Mouse (Mus musculus) layer of hippocampus, adult 2 months (tissue): ENCODE results near the gene Dkk3. TPM values are rescaled to one million over a fixed set of nuclear protein-coding genes. Genes with fewer than 3 reads are reported as not detected.

Experiments used
- DNase-seq, 2 experiments: peaks; one replicate each; pipeline ENCODE4 v3.0.0; 2022; ENCODE audit warnings: low spot score in 2 of 2
- H3K27ac ChIP-seq: fragments of 200-600 bp; 2 replicates; pipeline ENCODE4 v1.8.1; 2022
- H3K4me3 ChIP-seq: fragments of 200-600 bp; 2 replicates; pipeline ENCODE4 v1.8.1; 2022; ENCODE audit warnings: mild to moderate bottlenecking
- CTCF ChIP-seq: fragments of 200-600 bp; conservative IDR thresholded peaks from 2 replicates; pipeline ENCODE4 v1.8.1; 2022; ENCODE audit warnings: antibody characterized with exemption, mild to moderate bottlenecking, moderate library complexity
- long read RNA-seq, 2 experiments: library from polyadenylated mRNA; stranded (forward); transcript quantifications; one replicate each; pipeline ENCODE4 v2.0.0; 2021; ENCODE audit warnings: borderline mapping rate in 2 of 2
- total RNA-seq, 2 experiments: library from RNA; stranded (reverse); gene quantifications; 2 replicates each; pipeline ENCODE4 v1.2.3; 2021

The Dkk3 gene
- total RNA-seq, result 100 to 1,000 TPM; 253 to 270 TPM
- long read RNA-seq, experiment 1, transcript Dkk3-201 (8 exons, 3,359 nt), result major isoform, 114 of 570 reads
- long read RNA-seq, experiment 1, partial matches to known transcripts, result 136 of 570 reads
- long read RNA-seq, experiment 1, other reads (novel, unspliced or antisense), result 320 of 570 reads
- long read RNA-seq, experiment 2, transcript Dkk3-201 (8 exons, 3,359 nt), result major isoform, 166 of 829 reads
- long read RNA-seq, experiment 2, partial matches to known transcripts, result 155 of 829 reads
- long read RNA-seq, experiment 2, other reads (novel, unspliced or antisense), result 508 of 829 reads

DNA sequence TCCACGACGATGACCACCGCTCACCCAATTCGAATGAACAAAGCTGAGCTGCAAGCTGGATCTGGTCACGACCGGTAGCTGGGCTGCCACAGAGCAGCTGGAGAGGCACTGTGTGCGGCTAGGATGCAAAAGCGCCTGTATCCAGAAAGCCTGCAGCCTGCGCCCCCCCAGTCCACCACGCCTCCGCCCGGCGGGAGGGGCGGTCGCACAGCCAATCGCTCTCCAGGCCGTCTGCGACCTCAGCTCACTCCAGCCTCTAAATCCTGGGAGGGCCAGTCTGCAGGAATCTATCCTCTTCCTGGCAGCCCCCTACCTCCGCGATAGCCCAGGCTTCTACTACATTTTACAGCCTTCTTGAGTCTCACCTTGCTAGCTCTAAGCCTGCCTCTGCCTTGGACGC lies at the start of gene Dkk3:
Gene Dkk3 (minus strand): TSS at position 116 of the 400 bp plus-strand sequence.
- peak within 1 kb of the TSS; percentile 87 for H3K27ac ChIP-seq
- H3K4me3 ChIP-seq, result peak within 1 kb of the TSS; percentile 54
- no peak for TF ChIP-seq CTCF
- no peak for DNase-seq

DNA sequence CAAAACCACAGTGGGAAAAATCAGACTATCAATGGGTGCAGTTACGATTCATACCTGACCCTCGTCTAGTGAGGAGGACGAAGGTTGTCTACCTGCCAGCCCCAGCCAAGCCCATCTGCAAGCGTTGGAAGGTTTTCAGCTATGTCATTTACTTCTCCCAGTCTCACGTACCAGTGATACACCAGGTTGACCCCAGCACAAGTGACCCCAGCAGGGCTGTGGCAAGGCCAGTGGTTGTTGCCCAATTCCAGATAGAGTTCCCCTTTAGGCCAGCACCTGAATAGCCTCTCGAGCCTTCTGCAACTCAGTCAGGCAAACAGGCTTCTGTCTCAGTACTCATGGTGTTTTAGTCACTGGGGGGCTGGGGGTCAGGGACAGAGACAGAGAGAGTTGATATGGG lies 48.9 kb upstream of the Dkk3 start:
- TF ChIP-seq CTCF, result no peak
- no peak for DNase-seq
- no peak overlapping the region for H3K4me3 ChIP-seq

DNA sequence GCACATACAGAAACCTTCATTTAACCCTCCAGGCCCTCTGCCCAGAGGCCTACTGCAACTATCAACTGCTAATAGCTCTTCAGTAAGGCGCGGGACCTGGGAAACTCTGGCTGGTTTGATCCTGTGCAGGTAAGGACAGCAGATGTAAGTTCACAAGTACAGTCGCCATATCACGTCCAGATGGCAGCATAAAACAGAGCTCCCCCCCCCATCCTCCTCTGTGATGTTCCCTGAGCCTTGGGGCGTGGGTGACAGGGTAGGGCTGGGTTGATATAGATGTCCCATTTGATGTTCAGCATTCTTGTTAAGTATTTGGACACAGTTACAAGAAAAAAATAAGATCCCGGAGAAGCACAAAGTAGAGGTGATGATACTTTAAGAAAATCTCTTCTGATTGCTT lies 46.7 kb upstream of the Dkk3 start:
- Histone ChIP-seq H3K4me3 (no peak overlapping the region), H3K27ac (peak overlapping the region; percentile 80)
- no peak for DNase-seq
- no peak for TF ChIP-seq CTCF

More for the DNA sequence above, 48.9 kb upstream of the Dkk3 start:
- H3K27ac ChIP-seq, result no peak overlapping the region

DNA sequence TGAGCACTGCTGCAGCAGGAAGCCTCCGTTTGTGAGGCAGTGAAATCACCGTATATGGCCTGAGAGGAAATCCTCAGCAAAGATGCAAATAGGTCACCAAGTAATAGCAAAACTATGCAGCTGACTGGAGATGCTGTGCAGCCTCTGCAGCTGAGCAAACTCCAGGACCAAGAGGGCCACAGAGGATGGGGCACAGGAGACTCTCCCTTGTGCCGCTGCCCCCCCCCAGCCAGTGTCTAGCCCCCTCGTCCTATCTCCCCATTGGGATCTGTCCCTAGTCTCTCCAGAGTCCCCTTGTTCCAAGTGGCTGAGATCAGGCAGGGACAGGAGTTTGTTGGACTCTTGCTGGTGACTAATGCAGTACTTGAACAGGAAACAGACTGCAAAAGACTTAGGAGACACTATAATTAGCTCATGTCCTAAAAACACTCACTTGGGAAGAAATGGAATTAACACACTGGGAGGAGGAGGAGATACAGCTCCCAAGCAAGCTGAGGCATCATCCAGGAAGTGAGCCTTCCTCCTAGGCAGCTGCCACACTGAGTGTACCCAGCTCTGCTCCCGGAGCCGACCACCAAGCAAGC lies 45.6 kb upstream of the Dkk3 start:
- Histone ChIP-seq H3K27ac (peak overlapping the region; percentile 80), H3K4me3 (no peak overlapping the region)
- no peak for TF ChIP-seq CTCF
- DNase-seq, result peak in 1 of 2 experiments; percentile 47

DNA sequence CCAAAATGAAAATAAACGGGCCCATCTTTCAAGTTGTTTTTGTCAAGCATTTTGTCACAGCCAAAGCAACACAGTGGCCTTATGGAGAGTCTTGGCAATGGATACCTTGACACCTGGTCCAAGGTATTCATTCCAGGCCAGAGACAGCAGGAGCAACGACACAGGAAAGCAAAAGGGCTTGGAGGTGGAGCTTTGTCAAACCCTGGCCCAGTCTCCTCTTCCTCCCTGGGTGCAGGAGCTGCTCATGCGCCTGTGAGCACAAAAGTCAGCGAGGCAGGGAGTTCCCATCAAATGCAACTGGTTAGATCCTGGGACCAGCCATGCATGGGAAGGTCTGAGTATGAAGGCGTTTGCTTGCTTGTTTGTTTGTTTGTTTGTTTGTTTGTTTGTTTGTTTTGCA lies 45.1 kb upstream of the Dkk3 start:
- TF ChIP-seq CTCF, result no peak
- Histone ChIP-seq H3K4me3 (no peak overlapping the region), H3K27ac (peak overlapping the region; percentile 80)
- DNase-seq, result no peak

DNA sequence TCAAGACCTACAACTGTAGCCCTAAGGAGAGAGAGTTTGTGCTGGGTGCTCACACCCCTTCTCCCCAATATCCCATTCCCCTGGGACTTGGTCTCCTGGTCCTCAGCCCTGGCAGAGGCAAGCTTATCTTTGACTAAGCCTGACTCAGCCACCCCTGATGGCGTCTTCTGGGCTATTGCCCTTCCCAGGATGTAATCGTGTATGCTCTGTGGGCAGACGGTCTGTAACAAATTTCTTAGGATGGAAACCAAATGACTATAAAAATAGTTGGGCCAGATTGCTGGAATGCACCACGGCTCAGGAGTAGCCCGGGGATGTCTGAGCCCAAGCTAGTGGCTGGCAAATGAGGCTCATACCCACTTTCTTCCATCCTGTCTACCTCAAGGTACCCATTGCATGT lies 44.0 kb upstream of the Dkk3 start:
- no peak for TF ChIP-seq CTCF
- Histone ChIP-seq H3K4me3 (no peak overlapping the region), H3K27ac (peak overlapping the region; percentile 80)
- no peak for DNase-seq

DNA sequence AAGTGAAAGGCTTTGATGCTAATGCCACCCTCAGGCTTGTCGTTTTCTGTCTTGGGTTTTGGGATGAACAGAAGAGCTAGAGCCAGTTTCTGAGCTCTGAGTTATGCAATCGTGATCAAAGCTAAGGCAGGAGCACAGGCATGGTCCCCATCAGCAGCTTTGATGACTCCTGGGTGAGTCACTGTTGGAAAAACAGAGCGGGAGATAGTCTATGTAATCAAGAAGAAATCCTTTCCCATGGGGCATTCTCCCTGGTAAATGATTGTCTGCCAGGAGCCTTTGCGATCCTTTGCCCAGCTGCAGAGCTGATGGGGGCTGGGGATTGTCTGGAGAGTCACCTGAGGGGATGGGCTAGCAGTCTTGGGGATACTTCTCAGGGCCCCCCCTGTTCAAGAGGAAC lies 43.3 kb upstream of the Dkk3 start:
- DNase-seq, result peak in 1 of 2 experiments; percentile 65
- H3K27ac ChIP-seq, result peak overlapping the region; percentile 80
- H3K4me3 ChIP-seq, result no peak overlapping the region
- no peak for TF ChIP-seq CTCF

DNA sequence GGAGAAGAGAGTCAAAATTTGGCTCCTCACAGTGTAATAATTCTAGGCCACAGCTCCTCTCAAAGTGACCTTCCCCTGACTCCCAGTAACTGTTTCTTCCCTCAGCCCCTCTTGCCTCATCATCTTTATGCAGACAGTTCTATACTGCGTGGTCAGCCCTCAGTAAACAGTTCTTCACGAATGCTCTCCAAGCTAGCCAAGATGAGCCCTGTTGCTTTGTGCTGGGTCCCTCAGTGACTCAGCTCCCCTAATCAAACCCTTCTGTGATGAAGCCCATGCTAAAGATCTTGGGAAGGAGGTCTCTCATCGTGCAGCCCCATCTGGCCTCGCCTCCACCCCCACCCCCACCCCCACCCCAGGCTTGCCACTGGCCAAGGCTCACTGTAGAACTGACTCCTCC lies 41.9 kb upstream of the Dkk3 start:
- Histone ChIP-seq H3K27ac (peak overlapping the region; percentile 71), H3K4me3 (no peak overlapping the region)
- DNase-seq, result no peak

DNA sequence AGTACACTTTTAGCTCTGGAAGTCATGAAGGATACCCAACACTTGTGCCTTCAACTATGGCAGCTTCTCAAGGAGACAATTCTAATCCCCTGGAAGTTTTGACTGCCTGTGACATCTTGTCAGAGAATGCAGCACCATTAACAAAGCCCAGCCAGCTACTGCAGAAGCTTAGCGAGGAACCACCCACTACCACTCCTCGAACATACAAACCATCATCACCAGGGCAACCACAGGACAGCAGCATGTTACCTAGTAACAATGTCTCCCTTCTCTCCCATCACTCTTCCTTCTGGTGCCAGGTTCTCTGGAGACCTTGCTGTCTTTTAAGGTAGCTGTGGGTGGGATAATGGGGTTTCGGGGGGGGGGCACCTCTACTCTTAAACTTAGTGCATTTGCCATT lies 40.5 kb upstream of the Dkk3 start:
- no peak for TF ChIP-seq CTCF
- no peak overlapping the region for H3K4me3 ChIP-seq
- DNase-seq, result peak in 1 of 2 experiments; percentile 63

More for the DNA sequence above, 41.9 kb upstream of the Dkk3 start:
- no peak for TF ChIP-seq CTCF

DNA sequence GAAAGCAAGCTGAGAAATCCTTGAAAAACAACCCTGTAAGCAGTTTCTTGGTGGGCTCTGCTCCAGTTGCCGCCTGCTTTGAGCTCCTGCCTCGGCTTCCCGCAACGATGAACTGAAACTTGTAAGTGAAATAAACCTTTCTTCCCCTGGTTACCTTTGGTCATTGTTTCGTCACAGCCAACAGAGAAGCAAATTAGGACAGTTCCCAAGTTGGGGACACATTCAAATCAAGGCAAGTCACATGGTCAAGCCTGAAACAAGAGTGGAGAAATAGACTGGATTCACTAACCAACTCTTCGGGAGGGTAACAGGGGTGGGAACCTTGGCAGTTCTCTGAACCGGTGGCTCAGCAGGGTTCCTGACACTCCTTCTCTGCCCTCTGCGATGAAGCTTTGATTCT lies 38.6 kb upstream of the Dkk3 start:
- DNase-seq, result no peak
- no peak overlapping the region for H3K27ac ChIP-seq
- TF ChIP-seq CTCF, result no peak

More for the DNA sequence above, 40.5 kb upstream of the Dkk3 start:
- peak overlapping the region; percentile 71 for H3K27ac ChIP-seq

DNA sequence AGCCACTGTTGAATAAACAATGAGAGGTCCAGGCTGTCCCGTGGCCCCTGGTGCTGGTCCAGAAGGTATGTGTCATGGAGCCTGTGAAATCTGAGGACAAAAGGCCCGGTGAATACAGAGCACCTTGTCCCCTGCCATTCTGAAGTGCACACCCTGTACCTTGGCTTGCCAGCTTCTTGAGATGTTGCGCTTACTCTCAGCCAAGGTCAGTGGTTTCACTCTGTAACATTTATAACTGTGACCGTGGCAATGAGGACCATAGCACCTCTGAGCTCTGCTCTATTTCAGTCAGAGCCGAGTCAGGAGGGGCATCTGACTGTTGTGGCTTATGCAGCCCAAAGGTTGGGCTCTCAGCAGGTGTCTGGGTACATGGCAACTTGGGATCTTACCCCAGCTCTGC lies 35.4 kb upstream of the Dkk3 start:
- H3K4me3 ChIP-seq, result no peak overlapping the region
- H3K27ac ChIP-seq, result no peak overlapping the region
- DNase-seq, result no peak
- TF ChIP-seq CTCF, result no peak

More for the DNA sequence above, 38.6 kb upstream of the Dkk3 start:
- H3K4me3 ChIP-seq, result no peak overlapping the region

DNA sequence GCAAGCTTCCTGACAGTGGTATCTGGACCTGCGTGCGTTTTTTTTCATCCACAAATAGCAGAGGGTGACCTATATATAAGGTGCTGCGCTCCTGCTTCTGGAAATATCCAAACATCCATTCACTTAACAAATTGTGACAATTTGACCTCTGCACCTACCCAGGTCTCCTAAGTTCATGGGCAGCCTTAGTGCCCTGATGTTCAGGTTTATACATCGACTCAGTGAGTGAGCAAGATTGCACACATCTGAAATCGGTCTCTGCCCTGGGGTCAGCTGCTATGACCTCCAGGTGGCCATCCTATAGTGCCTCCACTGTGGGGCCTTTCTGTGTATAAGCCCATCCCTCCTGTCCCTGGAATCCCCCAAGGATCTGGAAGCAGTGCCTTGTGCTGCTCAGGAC lies 33.9 kb upstream of the Dkk3 start:
- no peak for TF ChIP-seq CTCF
- 0 out of 2 replicates have a peak overlapping the region, but pooled peaks have one; percentile 72 for H3K27ac ChIP-seq
- H3K4me3 ChIP-seq, result no peak overlapping the region
- no peak for DNase-seq

DNA sequence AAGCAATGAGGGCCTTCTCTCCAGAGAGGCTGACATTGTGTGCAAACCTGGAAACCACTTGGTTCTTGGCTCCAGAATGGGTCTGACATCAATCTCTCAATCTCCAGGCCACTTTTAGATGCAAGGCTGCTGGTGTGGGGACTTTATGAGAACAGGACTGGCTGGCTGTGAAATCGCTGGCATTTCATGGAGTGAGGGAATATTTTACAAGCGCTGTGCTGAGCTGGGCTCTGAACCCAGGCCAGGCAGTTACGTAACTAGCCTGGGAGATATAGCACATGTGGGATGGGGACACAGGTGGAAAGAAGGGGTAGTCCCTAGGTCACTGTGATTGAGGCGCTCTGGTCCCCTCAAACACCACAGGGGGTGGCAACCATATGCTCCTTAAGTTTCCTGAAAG lies 33.4 kb upstream of the Dkk3 start:
- Histone ChIP-seq H3K4me3 (no peak overlapping the region), H3K27ac (peak overlapping the region; percentile 72)
- TF ChIP-seq CTCF, result no peak
- no peak for DNase-seq
